Mouse (Mus musculus) brain, embryonic 14.5 days (tissue): Measurements from ENCODE around the gene Cavin2.

ENCODE experiments used
- CTCF ChIP-seq: fragments of 200-500 bp; IDR thresholded peaks from 2 replicates; pipeline ENCODE4 v1.5.1; 2012; ENCODE audit warnings: inconsistent platforms, mild to moderate bottlenecking, moderate library complexity, borderline replicate concordance; ENCODE audit not compliant: insufficient read depth, insufficient read length; ENCODE audit errors: extremely low read depth
- POLR2A ChIP-seq: fragments of 200-500 bp; IDR thresholded peaks from 2 replicates; pipeline ENCODE4 v1.6.1; 2012; ENCODE audit warnings: mild to moderate bottlenecking, inconsistent platforms, borderline replicate concordance; ENCODE audit not compliant: poor library complexity, insufficient read depth, insufficient read length, severe bottlenecking; ENCODE audit errors: extremely low read depth

DNA sequence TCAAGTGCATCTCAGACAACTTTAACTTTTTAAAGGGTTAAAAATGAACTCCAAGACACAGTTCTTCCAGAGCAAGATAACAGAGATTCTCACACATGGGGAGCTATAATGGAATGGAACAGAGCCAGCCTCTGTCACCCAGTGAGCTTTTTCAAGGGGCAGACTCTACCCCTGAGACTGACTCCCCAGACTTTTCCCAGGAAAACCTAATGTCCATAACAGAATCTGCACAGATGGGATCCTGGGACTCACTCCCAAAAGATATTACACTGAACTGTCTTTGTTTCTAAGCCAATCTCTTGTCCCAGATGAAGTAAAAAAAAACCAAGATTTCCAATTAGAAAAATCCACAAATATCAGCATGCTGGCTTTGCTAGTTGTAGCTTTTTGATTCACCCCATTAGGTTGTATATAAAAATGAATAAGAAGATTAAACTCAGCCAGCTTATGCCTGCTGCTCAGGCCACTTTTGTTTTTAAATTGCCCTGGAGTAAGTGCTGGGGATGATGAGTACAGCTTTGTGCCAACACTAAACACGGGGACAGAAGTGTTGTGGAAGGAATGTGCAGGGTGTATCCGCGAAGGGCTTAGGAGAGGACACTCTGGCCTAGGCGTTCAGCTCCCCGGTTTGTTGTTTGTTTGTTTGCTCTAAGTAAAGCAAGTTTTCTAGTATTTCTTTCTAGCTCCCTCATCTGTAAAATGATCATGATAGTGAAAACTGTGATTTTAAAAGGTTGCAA, 18.6 kb upstream of the Cavin2 start:
- TF ChIP-seq CTCF (no peak), POLR2A (no peak)
